Mouse (Mus musculus) heart, embryonic 12.5 days (tissue): Measurements from ENCODE around the gene Neu2. TPM values are rescaled to one million over a fixed set of nuclear protein-coding genes. Genes with fewer than 3 reads are reported as not detected.

Source experiments
- ATAC-seq: fragments of 200-750 bp; cut with Nextera tagmentation; 2 replicates; pipeline ENCODE4 v1.8.0; 2017; ENCODE audit warnings: moderate TSS enrichment, moderate library complexity; ENCODE audit not compliant: insufficient number of reproducible peaks, low FRiP score
- H3K27ac ChIP-seq: fragments of 300-500 bp; sonication (generic); 2 replicates; pipeline ENCODE4 v1.5.1; 2016; ENCODE audit warnings: mild to moderate bottlenecking, moderate library complexity; ENCODE audit not compliant: poor library complexity, severe bottlenecking
- H3K27me3 ChIP-seq: fragments of 300-500 bp; sonication (generic); replicated peaks from 2 replicates; pipeline ENCODE4 v1.6.1; 2016; ENCODE audit warnings: mild to moderate bottlenecking, moderate library complexity
- H3K36me3 ChIP-seq: fragments of 300-500 bp; sonication (generic); 2 replicates; pipeline ENCODE4 v1.6.1; 2016; ENCODE audit warnings: mild to moderate bottlenecking, moderate library complexity
- H3K4me1 ChIP-seq: fragments of 300-500 bp; sonication (generic); replicated peaks from 2 replicates; pipeline ENCODE4 v1.6.1; 2016; ENCODE audit warnings: mild to moderate bottlenecking
- H3K4me2 ChIP-seq: fragments of 300-500 bp; sonication (generic); 2 replicates; pipeline ENCODE4 v1.6.1; 2016; ENCODE audit warnings: mild to moderate bottlenecking, moderate library complexity
- H3K4me3 ChIP-seq: fragments of 300-500 bp; sonication (generic); 2 replicates; pipeline ENCODE4 v1.5.1; 2016; ENCODE audit warnings: mild to moderate bottlenecking
- H3K9ac ChIP-seq: fragments of 300-500 bp; sonication (generic); 2 replicates; pipeline ENCODE4 v1.6.1; 2016; ENCODE audit warnings: mild to moderate bottlenecking, moderate library complexity
- H3K9me3 ChIP-seq: fragments of 300-500 bp; sonication (generic); replicated peaks from 2 replicates; pipeline ENCODE4 v1.6.1; 2016; ENCODE audit warnings: mild to moderate bottlenecking, moderate library complexity
- WGBS: fragments of 180-500 bp; shearing (Covaris S2); methylation state at CpG from one replicate; pipeline ENCODE4 v1.1.7; 2016; 5-methylcytosine and 5-hydroxymethylcytosine counted together
- polyA plus RNA-seq: library from polyadenylated mRNA; unstranded; fragments of >200 nt; fragmentation: Nextera tagmentation; extraction: Ambion mirVana; gene quantifications from 2 replicates; pipeline ENCODE4 v1.2.1, GENCODE M21; 2016

The Neu2 gene
- polyA plus RNA-seq, 1 experiment from 2014 or later, result not detected

DNA sequence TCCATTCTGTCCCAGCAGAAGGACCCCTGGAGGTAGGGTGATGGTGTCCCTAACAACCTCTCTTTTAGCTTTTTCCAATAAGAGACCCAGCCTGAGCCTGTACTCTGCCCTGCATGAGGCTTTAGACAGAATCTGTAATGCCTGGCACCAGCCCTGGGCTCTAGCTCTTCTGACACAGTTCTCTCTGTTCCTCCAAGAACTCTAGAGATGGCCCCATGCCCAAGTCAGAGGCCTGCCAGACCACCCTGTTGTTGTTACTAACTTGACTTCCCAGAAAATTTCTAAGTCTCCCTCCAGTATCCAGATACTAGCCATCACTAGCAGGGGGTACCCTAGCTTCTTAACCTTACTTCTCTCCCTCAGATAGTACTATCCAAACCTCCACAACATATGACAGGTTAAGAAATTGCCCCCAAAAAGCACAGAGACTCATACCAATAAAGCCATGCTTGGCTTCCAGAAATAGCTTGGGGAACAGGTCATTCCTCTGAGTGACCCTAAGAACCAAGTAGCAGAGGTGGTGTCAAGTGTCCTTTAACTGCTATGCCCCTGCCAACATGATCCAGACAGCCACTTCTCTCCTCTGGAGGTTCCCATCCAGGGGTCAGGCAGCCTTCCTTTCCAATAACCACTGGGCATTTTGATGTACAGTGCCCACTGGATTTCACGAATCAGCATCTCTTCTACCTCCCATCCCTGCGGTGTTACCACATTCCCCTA, 105.0 kb downstream of the Neu2 start:
- Histone ChIP-seq H3K27ac (no peak overlapping the region), H3K4me3 (no peak overlapping the region), H3K9ac (no peak overlapping the region), H3K27me3 (no peaks in the 10 kb centered on the region), H3K9me3 (peaks cover 4% of the 10 kb centered on the region), H3K4me1 (no peaks in the 10 kb centered on the region), H3K36me3 (no peaks in the 10 kb centered on the region), H3K4me2 (no peak overlapping the region)
- WGBS, result 85% methylated on average over 2 of the region's 2 CpGs
- ATAC-seq, result no peak

GRCm38 (mm10) chr1:87620211-87620668, 110.6 kb downstream of the Neu2 start, which contains the start of gene Inpp5d:
TSS of gene Inpp5d (plus strand) at chr1:87620312.
- H3K4me2 ChIP-seq, result peak within 1 kb of the TSS; percentile 53
- peak within 1 kb of the TSS; percentile 29 for H3K4me3 ChIP-seq
- WGBS, result 70% methylated on average over 12 of the region's 12 CpGs
- peaks cover 28% of the 10 kb centered on the region for H3K4me1 ChIP-seq
- ATAC-seq, result peak; percentile 44
- H3K27me3 ChIP-seq, result no peaks in the 10 kb centered on the region
- no peaks in the 10 kb centered on the region for H3K36me3 ChIP-seq
- peak within 1 kb of the TSS; percentile 5; the same call in 1 of the 2 replicates for H3K27ac ChIP-seq
- no peaks in the 10 kb centered on the region for H3K9me3 ChIP-seq
- H3K9ac ChIP-seq, result peak within 1 kb of the TSS; percentile 58

DNA sequence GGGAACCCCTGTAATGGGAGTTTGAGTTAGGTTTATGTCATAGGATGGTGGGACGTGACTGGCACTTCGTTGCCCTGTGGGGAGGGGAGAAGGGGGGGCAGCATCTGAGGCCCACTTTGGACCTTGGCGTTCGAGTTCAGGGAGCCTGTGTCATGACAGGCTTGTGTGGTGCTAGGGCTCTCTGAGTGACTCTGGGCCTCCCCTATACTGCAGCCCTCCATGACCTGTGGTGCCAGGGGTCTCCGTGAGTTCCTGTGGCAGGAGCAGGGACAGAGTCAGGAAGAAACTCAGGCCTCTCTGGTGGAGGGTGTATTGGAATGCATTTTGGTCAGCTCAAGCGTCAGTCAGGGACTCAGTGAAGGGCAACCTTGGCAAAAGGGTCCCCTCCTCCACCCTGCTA, 111.0 kb downstream of the Neu2 start:
- H3K27me3 ChIP-seq, result no peaks in the 10 kb centered on the region
- peak overlapping the region; percentile 5; the same call in 1 of the 2 replicates for H3K27ac ChIP-seq
- WGBS, result 73% methylated on average over 6 of the region's 6 CpGs
- H3K9ac ChIP-seq, result peak overlapping the region; percentile 58
- no peaks in the 10 kb centered on the region for H3K36me3 ChIP-seq
- ATAC-seq, result peak; percentile 59
- H3K9me3 ChIP-seq, result no peaks in the 10 kb centered on the region
- H3K4me3 ChIP-seq, result peak overlapping the region; percentile 29
- H3K4me1 ChIP-seq, result peaks cover 28% of the 10 kb centered on the region
- H3K4me2 ChIP-seq, result peak overlapping the region; percentile 53

DNA sequence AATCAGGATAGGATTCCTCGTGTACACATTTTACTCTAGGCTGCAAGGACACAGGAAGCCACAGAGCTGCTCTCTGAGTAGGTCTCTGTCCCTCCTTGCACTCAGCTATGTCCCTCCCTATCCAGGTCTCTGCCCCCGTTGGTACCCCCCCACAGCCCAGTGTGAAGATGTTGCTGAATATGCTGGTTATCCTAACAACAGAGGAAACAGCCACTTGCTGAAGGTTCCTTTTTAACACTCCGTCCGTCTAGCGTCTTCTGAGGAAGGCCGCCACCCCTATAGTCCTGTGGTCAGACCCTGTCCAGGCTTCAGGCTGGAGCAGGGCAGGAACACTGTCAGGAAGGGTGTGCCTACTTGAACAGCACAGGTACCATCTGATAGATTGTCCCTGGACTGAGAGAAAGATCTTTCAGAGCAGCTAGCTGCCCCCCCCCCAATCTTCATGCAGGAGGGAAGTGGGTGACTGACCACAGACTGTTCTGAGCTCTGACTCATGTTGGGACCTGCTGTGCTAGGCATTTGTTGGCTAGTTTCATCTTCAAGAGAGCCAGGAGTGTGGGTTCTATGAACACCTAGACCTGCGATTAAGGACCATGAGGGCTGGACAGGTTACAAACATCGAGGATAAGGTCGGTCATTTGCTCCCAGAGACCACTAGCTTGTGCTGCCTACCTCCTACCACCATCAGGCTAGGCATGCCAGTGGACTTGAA, 111.6 kb downstream of the Neu2 start:
- Histone ChIP-seq H3K36me3 (no peaks in the 10 kb centered on the region), H3K4me2 (peak overlapping the region; percentile 53), H3K9me3 (no peaks in the 10 kb centered on the region), H3K27me3 (no peaks in the 10 kb centered on the region), H3K27ac (no peak overlapping the region), H3K4me1 (peaks cover 28% of the 10 kb centered on the region), H3K4me3 (peak overlapping the region; percentile 29), H3K9ac (peak overlapping the region; percentile 58)
- 72% methylated on average over 9 of the region's 9 CpGs for WGBS
- ATAC-seq, result no peak

GRCm38 (mm10) chr1:87621858-87622279, 112.2 kb downstream of the Neu2 start:
- H3K27me3 ChIP-seq, result no peaks in the 10 kb centered on the region
- H3K9ac ChIP-seq, result no peak overlapping the region
- 68% methylated on average over 3 of the region's 3 CpGs for WGBS
- H3K27ac ChIP-seq, result no peak overlapping the region
- no peak overlapping the region for H3K4me3 ChIP-seq
- ATAC-seq, result no peak
- peak overlapping the region; percentile 53 for H3K4me2 ChIP-seq
- H3K9me3 ChIP-seq, result no peaks in the 10 kb centered on the region
- H3K4me1 ChIP-seq, result peaks cover 34% of the 10 kb centered on the region
- H3K36me3 ChIP-seq, result no peaks in the 10 kb centered on the region

GRCm38 (mm10) chr1:87623977-87624666, 114.4 kb downstream of the Neu2 start:
- Histone ChIP-seq H3K27me3 (no peaks in the 10 kb centered on the region), H3K27ac (no peak overlapping the region), H3K4me2 (no peak overlapping the region), H3K36me3 (no peaks in the 10 kb centered on the region), H3K9ac (no peak overlapping the region), H3K4me1 (peaks cover 43% of the 10 kb centered on the region), H3K4me3 (no peak overlapping the region), H3K9me3 (no peaks in the 10 kb centered on the region)
- ATAC-seq, result no peak
- 10% methylated on average over 1 of the region's 1 CpGs for WGBS

DNA sequence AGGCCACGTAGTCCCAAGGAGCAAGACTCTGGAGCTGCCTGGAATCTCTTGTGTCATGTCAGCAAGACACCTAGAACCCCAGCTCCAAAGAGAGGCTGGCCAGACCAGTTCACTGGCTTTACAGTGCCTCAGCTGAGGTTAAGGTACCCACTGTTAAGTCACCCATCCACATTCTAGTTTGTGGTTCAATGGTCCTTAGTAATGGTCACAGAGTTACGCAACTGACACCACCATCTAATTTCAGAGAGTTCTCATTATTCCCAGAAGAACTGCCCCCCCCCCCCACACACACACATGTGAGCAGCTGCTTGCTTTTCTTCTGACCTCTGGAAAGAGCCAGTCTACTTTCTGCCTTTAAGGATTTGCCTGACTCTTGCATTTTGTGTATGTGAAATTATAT, 115.1 kb downstream of the Neu2 start:
- WGBS, result 93% methylated on average over 2 of the region's 2 CpGs
- Histone ChIP-seq H3K9ac (no peak overlapping the region), H3K4me2 (no peak overlapping the region), H3K36me3 (no peaks in the 10 kb centered on the region), H3K27me3 (no peaks in the 10 kb centered on the region), H3K4me3 (no peak overlapping the region), H3K4me1 (peaks cover 43% of the 10 kb centered on the region), H3K27ac (no peak overlapping the region), H3K9me3 (no peaks in the 10 kb centered on the region)
- ATAC-seq, result no peak

DNA sequence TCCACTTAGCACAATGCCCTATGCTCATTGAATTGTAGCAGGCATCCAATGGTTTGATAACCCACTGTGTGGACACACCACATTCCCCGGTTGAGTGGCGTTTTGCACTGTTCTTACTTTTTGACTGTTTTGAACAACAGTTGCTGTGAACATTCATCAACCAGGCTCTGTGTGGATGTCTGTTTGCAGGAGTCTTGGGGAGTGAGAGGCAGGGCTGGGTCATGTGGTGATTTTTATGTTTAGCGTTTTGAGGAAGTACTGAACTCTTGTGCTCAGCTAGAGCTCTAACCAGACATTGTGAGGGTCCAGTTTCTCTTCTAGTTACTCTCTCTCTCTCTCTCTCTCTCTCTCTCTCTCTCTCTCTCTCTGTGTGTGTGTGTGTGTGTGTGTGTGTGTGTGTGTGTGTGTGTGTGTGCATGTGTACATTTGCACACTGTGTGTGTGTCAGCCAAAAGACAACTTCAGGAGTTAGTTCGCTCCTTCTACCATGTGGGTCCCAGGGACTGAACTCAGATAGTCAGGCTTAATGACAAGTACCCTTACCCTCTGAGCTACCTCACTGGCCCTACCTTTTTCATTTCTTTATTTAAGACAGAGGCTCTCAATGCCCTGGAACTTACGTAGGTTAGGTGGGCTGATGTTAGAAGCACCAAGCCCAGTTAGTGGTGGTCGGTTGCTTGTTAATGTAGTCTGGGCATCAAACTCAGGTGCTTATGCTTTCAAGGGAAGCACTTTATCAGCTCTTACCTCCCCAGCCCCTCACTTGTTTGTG, 115.8 kb downstream of the Neu2 start:
- Histone ChIP-seq H3K27me3 (no peaks in the 10 kb centered on the region), H3K27ac (no peak overlapping the region)
- 81% methylated on average over 6 of the region's 6 CpGs for WGBS

GRCm38 (mm10) chr1:87626344-87626743, 116.7 kb downstream of the Neu2 start:
- Histone ChIP-seq H3K9me3 (no peaks in the 10 kb centered on the region), H3K9ac (no peak overlapping the region), H3K36me3 (no peaks in the 10 kb centered on the region), H3K27me3 (no peaks in the 10 kb centered on the region), H3K27ac (peak overlapping the region; percentile 68), H3K4me3 (no peak overlapping the region), H3K4me2 (no peak overlapping the region), H3K4me1 (peaks cover 37% of the 10 kb centered on the region)
- ATAC-seq, result peak; percentile 79
- WGBS, result 19% methylated on average over 2 of the region's 2 CpGs

More for the DNA sequence above, 115.8 kb downstream of the Neu2 start:
- no peaks in the 10 kb centered on the region for H3K9me3 ChIP-seq
- no peaks in the 10 kb centered on the region for H3K36me3 ChIP-seq
- no peak overlapping the region for H3K4me3 ChIP-seq
- H3K4me1 ChIP-seq, result peaks cover 44% of the 10 kb centered on the region
- no peak overlapping the region for H3K4me2 ChIP-seq
- no peak overlapping the region for H3K9ac ChIP-seq
- no peak for ATAC-seq

DNA sequence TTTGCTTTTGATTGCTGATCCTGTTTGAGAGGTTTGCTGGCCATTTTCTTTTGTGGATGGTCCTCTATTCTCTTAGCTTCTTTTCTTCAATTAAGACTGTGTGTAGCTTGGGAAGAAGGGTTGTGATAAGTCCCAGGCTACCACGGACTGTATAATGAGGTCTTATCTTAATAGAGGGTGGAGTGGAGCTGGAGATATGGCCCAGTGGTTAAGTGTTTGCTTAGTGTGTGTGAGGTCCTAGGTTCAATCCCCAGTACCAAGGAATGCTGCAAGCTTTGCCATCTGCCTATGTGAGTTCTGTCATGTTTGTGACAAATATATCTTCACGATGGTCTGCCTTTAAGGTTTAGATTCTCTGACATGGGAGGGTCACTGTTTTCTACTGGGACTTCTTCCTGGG, 118.4 kb downstream of the Neu2 start:
- Histone ChIP-seq H3K36me3 (no peaks in the 10 kb centered on the region), H3K9ac (no peak overlapping the region), H3K4me2 (no peak overlapping the region), H3K27me3 (no peaks in the 10 kb centered on the region), H3K27ac (no peak overlapping the region), H3K9me3 (no peaks in the 10 kb centered on the region), H3K4me1 (peaks cover 29% of the 10 kb centered on the region), H3K4me3 (no peak overlapping the region)
- WGBS, result 14% methylated on average over 2 of the region's 2 CpGs
- no peak for ATAC-seq
